Mouse (Mus musculus): Measurements from ENCODE around the gene Saa2.

- TF ChIP-seq CTCF (IDR thresholded peaks at IDR 0.05; ENCODE audit: borderline replicate concordance, control insufficient read depth, extremely low read depth, insufficient read depth, low read length, poor library complexity) (no peak), POLR2A (IDR thresholded peaks at IDR 0.05; ENCODE audit: control insufficient read depth, extremely low read depth, insufficient read depth, low read length, poor library complexity) (no peak)
These were observed 9.6 kb downstream of the Saa2 start for GRCm38 (mm10) chr7:46761049-46761795.
